Mouse (Mus musculus) kidney, adult 2 months (tissue): Measurements from ENCODE around the gene Pld5.

Experiments
- CTCF ChIP-seq: fragments of 200-500 bp; conservative IDR thresholded peaks from 2 replicates; pipeline ENCODE4 v1.5.1; 2011; ENCODE audit warnings: low read depth, mild to moderate bottlenecking, control low read depth, low read length, moderate library complexity, mixed read lengths; ENCODE audit not compliant: insufficient read depth, insufficient read length
- POLR2A ChIP-seq: fragments of 200-500 bp; IDR thresholded peaks from one replicate; pipeline ENCODE4 v1.6.1; 2011; ENCODE audit warnings: low read depth, low read length, control low read depth

DNA sequence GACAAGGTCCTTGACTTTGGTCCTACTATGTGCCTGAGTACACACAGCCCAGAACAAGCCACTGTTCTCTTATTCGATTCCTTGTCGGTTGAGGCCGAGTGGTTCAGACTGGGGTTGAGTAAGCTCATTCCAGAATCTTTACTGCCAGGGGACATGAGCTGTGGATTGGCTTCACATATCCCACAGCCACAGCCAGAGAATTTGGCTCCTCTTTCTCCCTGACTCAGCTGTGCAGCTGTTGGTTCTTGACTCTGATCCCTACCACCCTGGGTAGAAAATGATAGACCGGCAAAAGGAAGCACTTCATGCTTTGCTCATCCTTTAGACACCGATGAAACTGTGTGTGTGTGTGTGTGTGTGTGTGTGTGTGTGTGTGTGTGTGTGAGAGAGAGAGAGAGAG, 343.7 kb downstream of the Pld5 start:
- TF ChIP-seq CTCF (no peak), POLR2A (no peak)
